Mouse (Mus musculus): ENCODE data around the gene Slc1a7.
A peak's percentile ranks its signal among the peaks of the same experiment; 100 is the strongest.

Slc1a7 gene

GRCm38 (mm10) chr4:108055873-108056272 lies 87.7 kb downstream of the Slc1a7 start:
- no peak for DNase-seq

GRCm38 (mm10) chr4:108057247-108057646 lies 89.1 kb downstream of the Slc1a7 start:
- DNase-seq, result no peak

GRCm38 (mm10) chr4:108058166-108058565 lies 90.0 kb downstream of the Slc1a7 start:
- DNase-seq, result no peak

- no peak for DNase-seq
These were observed 91.7 kb downstream of the Slc1a7 start for GRCm38 (mm10) chr4:108059601-108060379.

GRCm38 (mm10) chr4:108060774-108061173 lies 92.6 kb downstream of the Slc1a7 start:
- peak; percentile 37 for DNase-seq

GRCm38 (mm10) chr4:108062524-108062923 lies 94.4 kb downstream of the Slc1a7 start:
- no peak for DNase-seq
